Mouse (Mus musculus): ENCODE measurements around the gene Alg6. TPM values are rescaled to one million over a fixed set of nuclear protein-coding genes. Genes with fewer than 3 reads are reported as not detected.

Gene Alg6
- polyA plus RNA-seq, 1 experiment from 2014 or later: 20.1 TPM

DNA sequence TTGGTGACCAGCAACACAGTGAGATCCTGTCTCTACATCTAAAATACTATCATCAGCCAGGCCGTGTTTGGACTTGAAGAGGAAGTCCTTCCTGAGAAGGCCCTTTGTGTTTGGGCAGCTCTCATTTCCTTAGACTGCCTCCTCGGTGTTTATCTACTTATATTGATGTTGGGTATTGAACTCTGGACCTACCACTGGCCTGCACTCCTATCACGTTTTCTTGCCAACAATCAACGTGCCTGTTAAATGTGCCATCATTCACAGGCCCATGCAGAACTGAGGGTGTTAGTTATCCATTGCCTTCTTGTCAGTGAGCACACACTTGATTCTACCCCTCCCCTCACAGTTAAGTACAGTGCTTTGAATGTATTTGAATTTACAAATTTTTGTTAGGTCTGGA is 2.4 kb downstream of the Alg6 start:
- H3K9ac ChIP-seq (ENCODE audit: low read length): no peak overlapping the region
- no peak for ATAC-seq (ENCODE audit: low read depth)
- no peak overlapping the region for H3K4me2 ChIP-seq (ENCODE audit: low read depth, low read length)
- H3K4me3 ChIP-seq (ENCODE audit: low read length): no peak overlapping the region
- H3K27me3 ChIP-seq (ENCODE audit: control insufficient read depth, insufficient read depth, low read depth, low read length): no peaks in the 10 kb centered on the region
- no peaks in the 10 kb centered on the region for H3K36me3 ChIP-seq (ENCODE audit: control insufficient read depth, insufficient read depth, low read length)
- no peaks in the 10 kb centered on the region for H3K9me3 ChIP-seq (ENCODE audit: control insufficient read depth, low read length)
- no peak overlapping the region for H3K27ac ChIP-seq (ENCODE audit: low read length)
- H3K4me1 ChIP-seq (replicated peaks; ENCODE audit: control insufficient read depth, insufficient read depth, low read length): peaks cover 3% of the 10 kb centered on the region
- 51% methylated on average over 4 of the region's 4 CpGs for WGBS

GRCm38 (mm10) chr4:99724331-99724730 is 8.9 kb downstream of the Alg6 start:
- WGBS: 73% methylated on average over 4 of the region's 4 CpGs
- Histone ChIP-seq H3K4me2 (ENCODE audit: low read depth, low read length) (no peak overlapping the region), H3K27ac (ENCODE audit: low read length) (no peak overlapping the region), H3K9me3 (ENCODE audit: control insufficient read depth, low read length) (no peaks in the 10 kb centered on the region), H3K36me3 (ENCODE audit: control insufficient read depth, insufficient read depth, low read length) (peaks cover 16% of the 10 kb centered on the region), H3K4me1 (replicated peaks; ENCODE audit: control insufficient read depth, insufficient read depth, low read length) (no peaks in the 10 kb centered on the region), H3K9ac (ENCODE audit: low read length) (no peak overlapping the region), H3K4me3 (ENCODE audit: low read length) (no peak overlapping the region), H3K27me3 (ENCODE audit: control insufficient read depth, insufficient read depth, low read depth, low read length) (no peaks in the 10 kb centered on the region)
- ATAC-seq (ENCODE audit: low read depth): no peak

- Histone ChIP-seq H3K4me3 (ENCODE audit: low read length) (no peak overlapping the region), H3K36me3 (ENCODE audit: control insufficient read depth, insufficient read depth, low read length) (peaks cover 30% of the 10 kb centered on the region), H3K27me3 (ENCODE audit: control insufficient read depth, insufficient read depth, low read depth, low read length) (no peaks in the 10 kb centered on the region), H3K27ac (ENCODE audit: low read length) (no peak overlapping the region), H3K4me1 (replicated peaks; ENCODE audit: control insufficient read depth, insufficient read depth, low read length) (no peaks in the 10 kb centered on the region), H3K4me2 (ENCODE audit: low read depth, low read length) (no peak overlapping the region), H3K9ac (ENCODE audit: low read length) (no peak overlapping the region), H3K9me3 (ENCODE audit: control insufficient read depth, low read length) (peaks cover 6% of the 10 kb centered on the region; the same call in 1 of the 2 replicates)
- WGBS: 92% methylated on average over 8 of the region's 8 CpGs
- ATAC-seq (ENCODE audit: low read depth): no peak
These were observed 10.5 kb downstream of the Alg6 start for GRCm38 (mm10) chr4:99725914-99726451.

GRCm38 (mm10) chr4:99739836-99740235 is 24.4 kb downstream of the Alg6 start:
- no peak overlapping the region for H3K27ac ChIP-seq (ENCODE audit: low read length)
- 65% methylated on average over 7 of the region's 7 CpGs for WGBS

GRCm38 (mm10) chr4:99752426-99752825 is 37.0 kb downstream of the Alg6 start:
- peak; percentile 43; the same call in 1 of the 2 replicates for ATAC-seq (ENCODE audit: low read depth)
- no peak overlapping the region for H3K4me2 ChIP-seq (ENCODE audit: low read depth, low read length)
- 0 out of 2 replicates have a peak, but pooled peaks cover 2% of the 10 kb centered on the region for H3K36me3 ChIP-seq (ENCODE audit: control insufficient read depth, insufficient read depth, low read length)
- WGBS: 53% methylated on average over 5 of the region's 5 CpGs
- H3K4me3 ChIP-seq (ENCODE audit: low read length): no peak overlapping the region
- no peak overlapping the region for H3K9ac ChIP-seq (ENCODE audit: low read length)
- H3K9me3 ChIP-seq (ENCODE audit: control insufficient read depth, low read length): no peaks in the 10 kb centered on the region
- no peaks in the 10 kb centered on the region for H3K27me3 ChIP-seq (ENCODE audit: control insufficient read depth, insufficient read depth, low read depth, low read length)
- no peak overlapping the region for H3K27ac ChIP-seq (ENCODE audit: low read length)
- H3K4me1 ChIP-seq (replicated peaks; ENCODE audit: control insufficient read depth, insufficient read depth, low read length): no peaks in the 10 kb centered on the region

More at GRCm38 (mm10) chr4:99739836-99740235, 24.4 kb downstream of the Alg6 start:
- H3K4me3 ChIP-seq (ENCODE audit: low read length): no peak overlapping the region
- no peak overlapping the region for H3K9ac ChIP-seq (ENCODE audit: low read length)
- no peaks in the 10 kb centered on the region for H3K27me3 ChIP-seq (ENCODE audit: control insufficient read depth, insufficient read depth, low read depth, low read length)
- peaks cover 2% of the 10 kb centered on the region; the same call in 1 of the 2 replicates for H3K36me3 ChIP-seq (ENCODE audit: control insufficient read depth, insufficient read depth, low read length)
- no peaks in the 10 kb centered on the region for H3K4me1 ChIP-seq (replicated peaks; ENCODE audit: control insufficient read depth, insufficient read depth, low read length)
- no peak for ATAC-seq (ENCODE audit: low read depth)
- H3K9me3 ChIP-seq (ENCODE audit: control insufficient read depth, low read length): no peaks in the 10 kb centered on the region
- no peak overlapping the region for H3K4me2 ChIP-seq (ENCODE audit: low read depth, low read length)

- Histone ChIP-seq H3K9ac (ENCODE audit: low read length) (no peak overlapping the region), H3K4me1 (replicated peaks; ENCODE audit: control insufficient read depth, insufficient read depth, low read length) (no peaks in the 10 kb centered on the region), H3K4me2 (ENCODE audit: low read depth, low read length) (no peak overlapping the region), H3K36me3 (ENCODE audit: control insufficient read depth, insufficient read depth, low read length) (no peaks in the 10 kb centered on the region), H3K27me3 (ENCODE audit: control insufficient read depth, insufficient read depth, low read depth, low read length) (no peaks in the 10 kb centered on the region), H3K27ac (ENCODE audit: low read length) (no peak overlapping the region), H3K9me3 (ENCODE audit: control insufficient read depth, low read length) (no peaks in the 10 kb centered on the region), H3K4me3 (ENCODE audit: low read length) (no peak overlapping the region)
- WGBS: 60% methylated on average over 5 of the region's 5 CpGs
- ATAC-seq (ENCODE audit: low read depth): no peak
These were observed 50.8 kb downstream of the Alg6 start for GRCm38 (mm10) chr4:99766303-99766702.

DNA sequence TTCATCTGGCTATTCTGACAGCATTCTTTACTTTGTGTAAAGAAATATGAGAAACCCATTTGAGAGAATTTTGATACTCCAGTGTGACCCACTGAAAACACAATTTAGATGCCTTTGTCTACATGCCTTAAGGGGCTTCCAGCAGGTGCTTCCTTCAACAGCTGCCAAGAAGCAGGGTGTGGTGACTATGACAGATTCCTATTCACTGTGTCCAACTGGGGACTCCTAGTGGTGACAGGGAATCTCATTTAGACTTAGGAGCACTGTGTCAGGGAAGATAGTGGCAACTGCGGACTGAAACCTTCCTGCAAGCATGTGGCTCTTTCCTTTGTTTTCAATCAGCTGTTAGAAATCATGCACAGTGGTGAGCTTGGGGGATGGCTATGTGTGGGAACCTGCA is 51.3 kb downstream of the Alg6 start:
- H3K4me2 ChIP-seq (ENCODE audit: low read depth, low read length): no peak overlapping the region
- no peaks in the 10 kb centered on the region for H3K4me1 ChIP-seq (replicated peaks; ENCODE audit: control insufficient read depth, insufficient read depth, low read length)
- no peaks in the 10 kb centered on the region for H3K27me3 ChIP-seq (ENCODE audit: control insufficient read depth, insufficient read depth, low read depth, low read length)
- no peak overlapping the region for H3K27ac ChIP-seq (ENCODE audit: low read length)
- no peak overlapping the region for H3K9ac ChIP-seq (ENCODE audit: low read length)
- H3K4me3 ChIP-seq (ENCODE audit: low read length): no peak overlapping the region
- H3K9me3 ChIP-seq (ENCODE audit: control insufficient read depth, low read length): no peaks in the 10 kb centered on the region
- no peaks in the 10 kb centered on the region for H3K36me3 ChIP-seq (ENCODE audit: control insufficient read depth, insufficient read depth, low read length)
- ATAC-seq (ENCODE audit: low read depth): no peak
- 47% methylated on average over 1 of the region's 1 CpGs for WGBS

- Histone ChIP-seq H3K4me3 (ENCODE audit: low read length) (no peak overlapping the region), H3K4me2 (ENCODE audit: low read depth, low read length) (no peak overlapping the region), H3K27me3 (ENCODE audit: control insufficient read depth, insufficient read depth, low read depth, low read length) (no peaks in the 10 kb centered on the region), H3K27ac (ENCODE audit: low read length) (no peak overlapping the region), H3K9ac (ENCODE audit: low read length) (no peak overlapping the region), H3K36me3 (ENCODE audit: control insufficient read depth, insufficient read depth, low read length) (no peaks in the 10 kb centered on the region), H3K9me3 (ENCODE audit: control insufficient read depth, low read length) (no peaks in the 10 kb centered on the region), H3K4me1 (replicated peaks; ENCODE audit: control insufficient read depth, insufficient read depth, low read length) (no peaks in the 10 kb centered on the region)
- WGBS: 65% methylated on average over 5 of the region's 5 CpGs
- peak; percentile 47; the same call in 1 of the 2 replicates for ATAC-seq (ENCODE audit: low read depth)
These were observed 55.1 kb downstream of the Alg6 start for GRCm38 (mm10) chr4:99770555-99770954.

DNA sequence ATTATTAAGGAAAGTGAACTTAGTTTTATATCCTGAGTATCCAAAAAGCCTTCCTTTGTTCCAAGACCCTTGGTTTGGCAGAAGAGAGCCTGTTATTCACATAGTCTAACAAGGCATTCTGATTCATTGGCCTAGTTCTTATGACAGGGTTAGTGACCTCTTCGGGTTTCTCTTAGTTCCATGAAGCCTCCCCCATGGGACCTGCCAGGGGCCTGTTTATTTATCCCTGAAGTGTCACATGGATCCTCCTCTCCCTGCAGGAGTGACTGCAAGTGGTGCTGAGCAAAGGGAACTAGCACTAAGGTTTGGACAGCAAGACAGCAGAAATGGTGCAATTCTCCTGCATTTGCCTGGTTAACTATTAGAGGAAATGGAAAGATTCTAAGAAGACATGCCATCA is 57.6 kb downstream of the Alg6 start:
- Histone ChIP-seq H3K4me2 (ENCODE audit: low read depth, low read length) (no peak overlapping the region), H3K27ac (ENCODE audit: low read length) (no peak overlapping the region), H3K4me3 (ENCODE audit: low read length) (no peak overlapping the region), H3K4me1 (replicated peaks; ENCODE audit: control insufficient read depth, insufficient read depth, low read length) (no peaks in the 10 kb centered on the region), H3K9ac (ENCODE audit: low read length) (no peak overlapping the region), H3K27me3 (ENCODE audit: control insufficient read depth, insufficient read depth, low read depth, low read length) (no peaks in the 10 kb centered on the region), H3K9me3 (ENCODE audit: control insufficient read depth, low read length) (no peaks in the 10 kb centered on the region), H3K36me3 (ENCODE audit: control insufficient read depth, insufficient read depth, low read length) (no peaks in the 10 kb centered on the region)
- no peak for ATAC-seq (ENCODE audit: low read depth)
- 26% methylated on average over 1 of the region's 1 CpGs for WGBS

- H3K4me3 ChIP-seq (ENCODE audit: low read length): no peak overlapping the region
- no peak overlapping the region for H3K9ac ChIP-seq (ENCODE audit: low read length)
- no peaks in the 10 kb centered on the region for H3K36me3 ChIP-seq (ENCODE audit: control insufficient read depth, insufficient read depth, low read length)
- H3K9me3 ChIP-seq (ENCODE audit: control insufficient read depth, low read length): no peaks in the 10 kb centered on the region
- H3K27me3 ChIP-seq (ENCODE audit: control insufficient read depth, insufficient read depth, low read depth, low read length): no peaks in the 10 kb centered on the region
- H3K4me2 ChIP-seq (ENCODE audit: low read depth, low read length): no peak overlapping the region
- WGBS: 86% methylated on average over 6 of the region's 6 CpGs
- H3K27ac ChIP-seq (ENCODE audit: low read length): no peak overlapping the region
- no peaks in the 10 kb centered on the region for H3K4me1 ChIP-seq (replicated peaks; ENCODE audit: control insufficient read depth, insufficient read depth, low read length)
- ATAC-seq (ENCODE audit: low read depth): no peak
These were observed 76.9 kb downstream of the Alg6 start for GRCm38 (mm10) chr4:99792365-99792764.
